Mouse (Mus musculus) CH12.LX (cell line): ENCODE measurements at regions not wholly inside any gene's neighbourhood (a gene's known extent, or its start where the extent isn't known, plus 50 kb on each side); places are given as distances from the start of the nearest gene placed in this dataset.

ENCODE experiments used
- MAX ChIP-seq: IDR thresholded peaks from 2 replicates; pipeline ENCODE4 v1.6.1; 2011; ENCODE audit warnings: low read length, improper control_type of control experiment
- MXI1 ChIP-seq: IDR thresholded peaks from 2 replicates; pipeline ENCODE4 v1.6.1; 2011; ENCODE audit warnings: mild to moderate bottlenecking, low read depth, low read length, improper control_type of control experiment
- RAD21 ChIP-seq: IDR thresholded peaks from 2 replicates; pipeline ENCODE4 v1.6.1; 2011; ENCODE audit warnings: low read depth, mild to moderate bottlenecking, low read length, improper control_type of control experiment, moderate library complexity

DNA sequence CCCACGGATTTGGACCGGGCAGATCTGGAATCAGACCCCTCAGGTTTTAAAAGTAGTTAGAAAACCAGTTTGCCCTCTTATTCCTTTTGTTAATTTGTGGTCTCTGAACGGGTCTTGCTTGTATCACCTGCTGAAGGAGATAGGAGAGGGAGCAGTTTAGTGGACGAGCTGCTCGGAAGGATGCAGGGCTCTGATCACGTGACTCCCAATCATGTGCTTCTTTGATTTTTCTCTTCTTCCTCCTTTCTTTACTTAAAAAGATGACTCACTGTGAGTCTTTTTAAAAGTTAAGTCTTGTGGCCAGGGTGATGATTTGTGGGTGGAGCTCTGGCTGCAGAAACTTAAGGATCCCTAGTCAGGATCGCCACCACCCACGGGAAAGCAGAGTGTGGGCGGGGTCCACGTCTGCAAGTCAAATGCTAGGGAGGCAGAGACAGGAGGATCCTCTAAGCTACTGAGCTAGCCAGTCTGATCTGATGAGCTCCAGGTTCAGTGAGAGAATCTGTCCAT is 138.0 kb downstream of the Rpl14 start:
- TF ChIP-seq RAD21 (no peak), MAX (no peak), MXI1 (no peak)
